Mouse (Mus musculus) testis, adult 2 months (tissue): Measurements from ENCODE around the gene Klhl26. TPM values are rescaled to one million over a fixed set of nuclear protein-coding genes. Genes with fewer than 3 reads are reported as not detected.

ENCODE experiments used
- H3K27ac ChIP-seq: fragments of 200-500 bp; 2 replicates; pipeline ENCODE4 v1.5.1; 2012; ENCODE audit warnings: low read depth, low read length; ENCODE audit not compliant: control insufficient read depth, insufficient read depth
- H3K27me3 ChIP-seq: fragments of 200-500 bp; 2 replicates; pipeline ENCODE4 v1.6.1; 2012; ENCODE audit warnings: mild to moderate bottlenecking, low read length, moderate library complexity; ENCODE audit not compliant: control insufficient read depth, insufficient read depth
- H3K36me3 ChIP-seq: fragments of 200-500 bp; 2 replicates; pipeline ENCODE4 v1.6.1; 2012; ENCODE audit warnings: mild to moderate bottlenecking, low read length; ENCODE audit not compliant: control insufficient read depth, insufficient read depth
- H3K4me1 ChIP-seq: fragments of 200-500 bp; 2 replicates; pipeline ENCODE4 v1.6.1; 2012; ENCODE audit warnings: low read length; ENCODE audit not compliant: control insufficient read depth, insufficient read depth
- H3K4me3 ChIP-seq: fragments of 200-500 bp; 2 replicates; pipeline ENCODE4 v1.5.1; 2012; ENCODE audit warnings: low read depth, mild to moderate bottlenecking, low read length, moderate library complexity, mixed read lengths; ENCODE audit not compliant: control insufficient read depth
- CTCF ChIP-seq: fragments of 200-500 bp; IDR thresholded peaks from 2 replicates; pipeline ENCODE4 v1.5.1; 2012; ENCODE audit warnings: low read depth, mild to moderate bottlenecking, inconsistent platforms, low read length, moderate library complexity; ENCODE audit not compliant: control insufficient read depth, insufficient read depth, insufficient replicate concordance
- POLR2A ChIP-seq: fragments of 200-500 bp; IDR thresholded peaks from 2 replicates; pipeline ENCODE4 v1.6.1; 2012; ENCODE audit warnings: low read depth, mild to moderate bottlenecking, inconsistent platforms, low read length, moderate library complexity; ENCODE audit not compliant: control insufficient read depth
- polyA plus RNA-seq: library from polyadenylated mRNA; depleted of rRNA; stranded (reverse); fragments of >200 nt; gene quantifications from 2 replicates; pipeline ENCODE4 v1.2.3, GENCODE M21; 2012

The Klhl26 gene
- polyA plus RNA-seq, 1 experiment = 3.6 TPM

DNA sequence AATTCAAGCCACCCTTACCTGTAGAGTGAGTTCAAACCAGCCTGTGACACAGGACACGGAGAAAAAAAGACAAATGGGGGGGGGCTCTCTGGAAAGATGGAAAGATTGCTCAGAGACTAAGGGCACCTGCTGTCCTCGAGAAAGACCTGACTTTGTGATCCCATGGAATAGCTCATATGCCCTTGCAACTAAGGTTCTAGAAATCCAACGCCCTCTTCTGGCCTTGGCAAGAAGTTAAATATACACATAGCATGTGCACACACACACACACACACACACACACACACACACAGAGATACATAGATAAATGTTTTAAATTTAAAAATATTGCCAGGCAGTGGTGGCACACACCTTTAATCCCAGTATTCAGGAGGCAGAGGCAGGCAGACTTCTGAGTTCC lies 36.5 kb downstream of the Klhl26 start:
- Histone ChIP-seq H3K4me1 (peaks cover 9% of the 10 kb centered on the region), H3K36me3 (no peaks in the 10 kb centered on the region), H3K27me3 (no peaks in the 10 kb centered on the region), H3K4me3 (no peak overlapping the region), H3K27ac (no peak overlapping the region)
- TF ChIP-seq CTCF (no peak), POLR2A (no peak)

DNA sequence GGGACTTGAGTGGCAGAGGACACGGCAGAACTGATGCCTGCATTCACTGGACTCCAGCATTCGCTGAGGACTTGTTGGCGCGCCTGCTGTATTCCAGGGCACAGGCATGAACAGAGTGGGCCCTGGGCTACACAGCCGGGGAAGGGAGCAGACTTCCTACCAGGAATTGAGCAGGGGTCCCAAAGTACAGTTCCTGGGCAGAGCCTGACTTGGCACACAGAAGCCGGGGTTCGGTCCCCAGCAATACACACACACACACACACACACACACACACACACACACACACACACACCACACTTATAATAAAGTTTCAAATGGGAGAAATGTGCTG lies 37.0 kb downstream of the Klhl26 start:
- H3K27me3 ChIP-seq = no peaks in the 10 kb centered on the region
- TF ChIP-seq POLR2A (no peak; the same call in 1 of the 2 replicates), CTCF (no peak)
- peak overlapping the region; percentile 39 for H3K27ac ChIP-seq
- peaks cover 9% of the 10 kb centered on the region for H3K4me1 ChIP-seq
- H3K36me3 ChIP-seq = no peaks in the 10 kb centered on the region
- H3K4me3 ChIP-seq = peak overlapping the region; percentile 70

DNA sequence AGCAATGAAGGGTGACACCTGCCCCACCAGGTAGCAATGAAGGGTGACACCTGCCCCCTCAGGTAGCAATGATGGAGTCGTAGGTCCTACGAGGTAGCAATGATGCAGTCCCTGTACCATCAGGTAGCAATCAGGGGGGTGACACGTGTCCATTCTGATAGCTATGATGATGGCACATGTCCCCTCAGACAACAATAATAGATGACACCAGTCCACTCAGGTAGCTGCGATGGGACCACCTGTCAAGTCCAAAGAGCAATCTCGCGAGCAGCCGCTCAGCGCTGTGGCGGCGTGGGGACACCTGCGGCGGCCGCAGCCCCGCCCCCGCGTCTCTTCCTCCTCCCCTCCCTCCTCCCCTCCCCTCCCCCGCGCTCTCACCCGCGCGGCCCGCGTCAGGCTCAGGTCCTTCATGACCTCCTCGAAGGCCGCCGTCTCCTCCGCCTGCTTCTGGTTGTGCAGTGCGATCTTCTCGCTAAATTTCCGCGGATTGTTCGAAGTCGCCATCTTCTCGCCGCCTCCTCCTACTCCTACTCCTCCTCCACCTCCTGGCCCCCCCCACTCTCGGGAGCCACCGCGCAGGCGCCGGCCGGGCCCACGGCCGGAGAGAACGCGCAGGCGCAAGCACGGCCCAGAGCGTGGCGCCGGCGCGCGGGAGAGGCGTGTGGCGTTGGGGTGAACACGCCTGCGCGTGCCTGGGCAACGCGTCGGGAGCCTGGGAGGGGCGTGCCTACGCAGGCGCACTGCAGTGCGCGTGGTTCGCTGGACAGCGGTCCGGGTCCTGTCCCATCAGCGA lies 37.5 kb downstream of the Klhl26 start, which contains the start of gene Crtc1:
TSS of gene Crtc1 (minus strand) at position 525 of the 793 bp plus-strand sequence.
- peak within 1 kb of the TSS; percentile 39 for H3K27ac ChIP-seq

DNA sequence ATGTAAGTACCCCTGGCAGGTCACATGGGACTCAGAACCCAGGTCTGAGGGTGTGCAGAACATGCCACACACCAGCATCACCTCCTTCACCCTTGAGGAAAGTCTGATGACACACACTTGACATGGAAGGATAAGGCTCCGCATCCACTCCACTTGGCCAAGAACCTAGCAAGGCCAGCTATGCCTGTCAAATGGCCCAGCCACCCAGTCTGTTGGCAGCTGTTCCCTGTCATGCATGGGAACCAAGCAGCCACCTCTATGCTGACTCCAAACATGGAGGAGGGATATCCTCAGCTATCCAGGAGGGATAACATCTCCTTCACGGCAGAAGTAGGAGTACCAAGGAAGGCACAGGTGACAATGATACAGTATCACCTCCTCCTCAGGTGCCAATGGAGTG lies 38.3 kb downstream of the Klhl26 start:
- Histone ChIP-seq H3K36me3 (no peaks in the 10 kb centered on the region), H3K27ac (no peak overlapping the region), H3K4me3 (no peak overlapping the region), H3K27me3 (no peaks in the 10 kb centered on the region), H3K4me1 (peaks cover 9% of the 10 kb centered on the region)
- TF ChIP-seq CTCF (no peak), POLR2A (no peak)

More for the DNA sequence above, 37.5 kb downstream of the Klhl26 start, which contains the start of gene Crtc1:
- H3K27me3 ChIP-seq = no peaks in the 10 kb centered on the region
- no peaks in the 10 kb centered on the region for H3K36me3 ChIP-seq
- peaks cover 9% of the 10 kb centered on the region for H3K4me1 ChIP-seq
- 0 out of 2 replicates have a peak, but pooled peaks have one; percentile 40 for TF ChIP-seq POLR2A
- TF ChIP-seq CTCF = no peak
- peak within 1 kb of the TSS; percentile 70 for H3K4me3 ChIP-seq

DNA sequence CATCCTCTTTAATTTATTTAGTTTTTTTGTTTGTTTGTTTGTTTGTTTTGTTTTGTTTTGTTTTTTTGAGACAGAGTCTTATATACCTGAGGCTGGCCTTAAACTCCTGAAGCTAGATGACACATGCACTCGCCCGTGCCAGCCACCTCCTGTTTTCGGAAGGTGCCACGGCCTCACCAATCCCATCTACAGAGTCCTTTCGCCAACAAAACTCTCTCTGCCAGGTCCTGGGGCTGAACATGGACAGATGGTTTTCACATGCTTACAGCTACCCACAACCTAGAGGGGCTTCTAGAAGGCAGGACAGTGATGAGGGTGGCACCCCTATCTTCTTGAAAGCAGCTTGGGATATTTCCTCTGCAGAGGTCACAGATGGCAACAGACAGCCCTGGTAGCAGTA lies 41.6 kb downstream of the Klhl26 start:
- Histone ChIP-seq H3K4me3 (no peak overlapping the region), H3K27ac (no peak overlapping the region), H3K36me3 (no peaks in the 10 kb centered on the region), H3K4me1 (peaks cover 14% of the 10 kb centered on the region), H3K27me3 (no peaks in the 10 kb centered on the region)
- TF ChIP-seq CTCF (no peak), POLR2A (no peak)

DNA sequence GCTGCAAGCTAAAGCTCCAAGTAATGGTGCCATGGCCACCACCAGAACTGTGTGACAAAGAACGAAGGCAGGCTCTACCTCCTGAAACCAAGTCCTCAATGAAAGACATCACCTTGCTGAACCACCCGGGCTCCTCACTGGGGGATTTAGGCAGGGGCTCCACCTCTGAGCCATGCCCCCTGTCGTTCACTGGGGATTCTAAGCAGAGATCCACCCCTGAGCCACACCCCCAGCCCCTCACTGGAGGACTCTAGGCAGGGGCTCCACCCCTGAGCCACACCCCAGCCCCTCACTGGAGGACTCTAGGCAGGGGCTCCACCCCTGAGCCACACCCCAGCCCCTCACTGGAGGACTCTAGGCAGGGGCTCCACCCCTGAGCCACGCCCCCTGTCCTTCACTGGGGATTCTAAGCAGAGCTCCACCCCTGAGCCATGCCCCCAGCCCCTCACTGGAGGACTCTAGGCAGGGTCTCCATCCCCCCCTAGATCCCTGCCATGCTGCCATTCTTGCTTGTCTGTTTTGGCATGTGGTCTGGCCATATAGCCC lies 43.7 kb downstream of the Klhl26 start:
- H3K4me3 ChIP-seq = no peak overlapping the region
- H3K4me1 ChIP-seq = peaks cover 5% of the 10 kb centered on the region
- H3K36me3 ChIP-seq = no peaks in the 10 kb centered on the region
- no peak overlapping the region for H3K27ac ChIP-seq
- TF ChIP-seq CTCF = no peak
- no peak for TF ChIP-seq POLR2A
- no peaks in the 10 kb centered on the region for H3K27me3 ChIP-seq

DNA sequence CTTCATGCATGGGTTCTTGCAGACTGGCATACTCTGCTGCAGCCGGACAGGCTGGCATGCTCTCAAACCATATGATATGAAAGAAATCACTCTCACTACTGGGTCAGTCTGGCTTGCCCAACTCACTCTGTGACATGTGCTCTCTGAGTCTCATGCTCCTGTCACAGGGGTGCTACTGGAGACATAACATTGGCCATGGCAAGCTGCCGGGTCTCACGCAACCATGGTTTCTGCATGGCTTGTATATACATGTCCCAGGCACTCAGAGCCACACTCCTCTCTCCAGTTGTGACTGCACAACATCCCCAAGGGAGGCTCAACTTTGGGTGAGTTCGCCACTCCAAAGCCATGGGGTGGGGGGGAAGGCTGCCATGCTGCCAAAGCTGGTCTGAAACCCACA lies 45.6 kb downstream of the Klhl26 start:
- Histone ChIP-seq H3K27ac (no peak overlapping the region), H3K27me3 (no peaks in the 10 kb centered on the region), H3K36me3 (no peaks in the 10 kb centered on the region), H3K4me3 (no peak overlapping the region), H3K4me1 (peaks cover 5% of the 10 kb centered on the region)
- TF ChIP-seq CTCF (no peak), POLR2A (no peak)
